Mouse (Mus musculus): ENCODE results near the gene Cyp11a1.

Gene Cyp11a1

GRCm38 (mm10) chr9:58067546-58067945 lies 61.3 kb downstream of the Cyp11a1 start:
- DNase-seq (ENCODE audit: extremely low read depth, insufficient read length, low spot score) = no peak

- no peak for DNase-seq (ENCODE audit: extremely low read depth, insufficient read length, low spot score)
These were observed 68.3 kb downstream of the Cyp11a1 start for GRCm38 (mm10) chr9:58074561-58074960.
